Mouse (Mus musculus) lung, adult 18-20 months (tissue): Measurements from ENCODE around the gene Bricd5.

ENCODE experiments used
- DNase-seq, 2 experiments: peaks; one replicate each; pipeline ENCODE4 v3.0.0; 2022; ENCODE audit warnings: mixed read lengths in 2 of 2

Gene Bricd5

GRCm38 (mm10) chr17:24463374-24464133, 10.1 kb upstream of the Bricd5 start:
- no peak for DNase-seq

- no peak for DNase-seq
Observed at GRCm38 (mm10) chr17:24468636-24469246, 4.9 kb upstream of the Bricd5 start.

GRCm38 (mm10) chr17:24469336-24469909, 4.3 kb upstream of the Bricd5 start:
- DNase-seq, result no peak

GRCm38 (mm10) chr17:24469910-24470602, 3.6 kb upstream of the Bricd5 start, which contains the start of the genes E4f1 and Pgp:
TSS of gene E4f1 (minus strand) at chr17:24470313.
TSS of gene Pgp (plus strand) at chr17:24470392.
- peak; percentile 98 to 99 for DNase-seq

- peak in 1 of 2 experiments; percentile 29 for DNase-seq
Observed at GRCm38 (mm10) chr17:24470701-24471527, 2.8 kb upstream of the Bricd5 start.

- DNase-seq, result peak; percentile 69 to 79
Observed at GRCm38 (mm10) chr17:24472512-24472911, 1.2 kb upstream of the Bricd5 start.

- no peak for DNase-seq
Observed at GRCm38 (mm10) chr17:24474557-24474956, 873 bp downstream of the Bricd5 start.

GRCm38 (mm10) chr17:24475586-24475985, 1.9 kb downstream of the Bricd5 start:
- DNase-seq, result no peak

- DNase-seq, result no peak
Observed at GRCm38 (mm10) chr17:24476022-24476776, 2.5 kb downstream of the Bricd5 start.

GRCm38 (mm10) chr17:24477053-24477984, 3.6 kb downstream of the Bricd5 start:
- DNase-seq, result no peak

GRCm38 (mm10) chr17:24477985-24478600, 4.4 kb downstream of the Bricd5 start:
- no peak for DNase-seq

GRCm38 (mm10) chr17:24478663-24479380, 5.1 kb downstream of the Bricd5 start, which contains the start of gene Mlst8:
TSS of gene Mlst8 (minus strand) at chr17:24479078.
- DNase-seq, result peak; percentile 95 to 97

GRCm38 (mm10) chr17:24479431-24479830, 5.7 kb downstream of the Bricd5 start:
- no peak for DNase-seq

GRCm38 (mm10) chr17:24480201-24480826, 6.6 kb downstream of the Bricd5 start:
- no peak for DNase-seq

GRCm38 (mm10) chr17:24481027-24481815, 7.5 kb downstream of the Bricd5 start:
- no peak for DNase-seq

- no peak for DNase-seq
Observed at GRCm38 (mm10) chr17:24483495-24483894, 9.8 kb downstream of the Bricd5 start.

GRCm38 (mm10) chr17:24485090-24485860, 11.6 kb downstream of the Bricd5 start:
- DNase-seq, result no peak
